Mouse (Mus musculus): ENCODE results near the gene Bet1l. TPM values are rescaled to one million over a fixed set of nuclear protein-coding genes. Genes with fewer than 3 reads are reported as not detected.

Gene Bet1l
- total RNA-seq, 2 experiments from 2014 or later: 15.2 to 20.9 TPM

DNA sequence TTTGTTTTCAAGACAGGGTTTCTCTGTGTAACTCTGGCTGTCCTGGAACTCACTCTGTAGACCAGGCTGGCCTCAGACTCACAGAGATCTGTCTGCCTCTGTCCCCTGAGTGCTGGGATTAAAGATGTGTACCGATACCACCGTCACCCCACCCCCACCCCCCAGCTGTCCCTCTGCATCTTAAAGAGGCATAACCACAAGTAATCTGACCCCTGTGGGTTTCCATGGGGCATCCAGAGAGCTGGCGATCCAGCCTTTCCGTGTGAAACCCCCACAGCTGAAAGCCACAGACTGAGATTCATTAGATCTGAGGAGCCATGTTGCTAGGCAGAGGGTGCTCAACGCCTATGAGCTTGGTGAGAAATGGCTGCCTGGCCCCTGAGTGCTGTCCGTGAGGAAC lies 2.6 kb upstream of the Bet1l start:
- ATAC-seq (replicated peaks; ENCODE audit: poor library complexity, severe bottlenecking): no peak

GRCm38 (mm10) chr7:140858746-140859145 lies 1.4 kb upstream of the Bet1l start:
- ATAC-seq (replicated peaks; ENCODE audit: poor library complexity, severe bottlenecking): no peak

DNA sequence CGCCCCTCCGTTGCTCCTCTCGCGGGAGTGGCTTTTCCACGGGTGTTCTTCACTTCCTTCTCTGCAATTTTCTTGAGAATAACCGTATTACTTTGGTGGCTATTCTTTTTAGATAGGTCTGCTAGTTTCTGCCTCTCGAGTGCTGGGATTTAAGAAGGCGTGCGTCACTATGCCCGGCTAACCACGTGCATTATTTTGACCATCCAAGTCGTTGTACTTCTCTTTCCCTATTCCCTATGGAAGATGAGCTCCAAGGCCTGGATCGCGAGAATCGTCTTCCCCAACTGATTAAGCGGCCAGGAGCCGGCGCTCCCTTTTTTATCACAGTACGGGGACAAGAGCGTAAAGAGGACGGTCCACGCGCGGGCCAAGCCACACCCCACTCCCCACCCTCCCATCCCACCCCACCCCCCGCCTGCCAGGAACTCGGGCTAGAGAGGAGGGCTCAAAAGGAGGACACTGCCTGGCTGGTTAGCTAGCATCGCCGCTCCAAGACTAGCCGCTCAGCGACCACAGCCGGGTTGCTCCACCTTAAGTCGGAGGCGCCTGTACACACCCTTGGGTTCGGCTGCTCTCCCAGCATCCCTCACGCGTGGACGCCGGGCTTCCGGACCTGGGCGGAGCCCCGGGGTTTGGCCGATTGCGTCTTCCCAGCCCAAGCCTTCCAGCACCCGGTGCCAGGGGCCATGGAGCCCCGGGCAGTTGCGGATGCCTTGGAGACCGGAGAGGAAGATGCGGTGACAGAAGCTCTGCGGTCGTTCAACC lies 410 bp downstream of the Bet1l start, which contains the start of gene Ric8a:
Gene Ric8a, plus strand, starts transcription at position 173 of the 765 bp plus-strand sequence.
- peak; percentile 63 for ATAC-seq (replicated peaks; ENCODE audit: poor library complexity, severe bottlenecking)

GRCm38 (mm10) chr7:140855860-140856784 lies 1.3 kb downstream of the Bet1l start, which contains the start of gene Gm45785:
Gm45785 (minus strand) TSS chr7:140856331.
- ATAC-seq (replicated peaks; ENCODE audit: poor library complexity, severe bottlenecking): peak; percentile 54

GRCm38 (mm10) chr7:140855181-140855580 lies 2.2 kb downstream of the Bet1l start:
- no peak for ATAC-seq (replicated peaks; ENCODE audit: poor library complexity, severe bottlenecking)

DNA sequence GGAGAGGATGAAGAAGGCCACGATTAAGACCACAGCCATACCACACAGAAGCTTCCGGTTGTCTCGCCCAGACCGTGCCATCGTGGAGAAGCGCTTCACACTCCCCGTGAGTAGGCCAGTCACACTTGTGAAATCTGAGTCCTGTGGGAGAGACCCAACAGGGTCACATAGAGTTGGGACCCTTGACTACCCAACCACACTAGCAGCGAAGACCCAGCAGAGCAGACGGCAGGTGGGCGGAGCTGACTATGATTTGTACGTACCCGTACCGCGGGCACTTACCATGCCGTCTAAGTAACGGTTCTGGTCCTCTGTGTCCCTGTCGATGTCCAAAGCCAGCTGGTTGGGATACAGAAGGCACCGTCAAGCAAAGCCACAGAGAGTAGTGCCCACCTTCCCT lies 2.9 kb downstream of the Bet1l start:
- ATAC-seq (replicated peaks; ENCODE audit: poor library complexity, severe bottlenecking): no peak

- no peak for ATAC-seq (replicated peaks; ENCODE audit: poor library complexity, severe bottlenecking)
These were observed 4.0 kb downstream of the Bet1l start for GRCm38 (mm10) chr7:140853386-140853785.

DNA sequence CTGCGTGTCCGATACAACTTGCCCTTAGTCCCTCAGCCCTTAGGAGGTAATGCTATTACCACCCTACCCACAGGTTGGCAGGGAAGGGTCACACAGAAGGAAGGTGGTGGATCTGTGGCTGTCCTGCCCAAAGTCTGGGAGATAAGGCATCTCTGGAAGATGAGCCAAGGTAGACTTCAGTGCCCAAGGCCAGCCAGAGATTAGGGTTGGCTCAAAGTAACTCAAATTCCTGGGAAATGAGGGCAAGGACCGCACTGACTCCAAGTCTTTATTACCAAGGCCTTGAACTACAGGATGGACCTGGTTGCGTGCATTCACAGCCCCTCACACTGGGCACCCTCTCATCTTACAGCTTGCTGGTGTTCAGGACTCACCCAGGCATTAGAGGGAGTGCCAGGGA lies 5.5 kb downstream of the Bet1l start:
- no peak for ATAC-seq (replicated peaks; ENCODE audit: poor library complexity, severe bottlenecking)

DNA sequence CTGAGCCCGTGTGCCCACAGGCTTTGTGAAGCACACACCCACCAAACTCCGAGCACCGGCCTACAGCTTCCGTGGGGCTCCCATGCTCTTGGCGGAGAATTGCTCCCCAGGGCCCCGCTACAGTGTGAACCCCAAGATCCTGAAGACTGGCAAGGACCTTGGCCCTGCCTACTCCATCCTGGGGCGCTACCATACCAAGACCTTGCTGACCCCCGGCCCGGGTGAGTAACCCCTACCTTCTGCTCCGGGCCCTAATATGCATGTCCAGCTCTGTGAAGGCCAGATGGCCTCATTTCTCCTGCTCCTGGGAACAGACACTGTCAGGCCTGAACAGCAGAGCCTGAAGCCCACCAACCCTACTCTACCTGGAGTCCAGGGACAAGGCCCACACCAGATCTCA lies 8.8 kb downstream of the Bet1l start:
- ATAC-seq (replicated peaks; ENCODE audit: poor library complexity, severe bottlenecking): no peak

- ATAC-seq (replicated peaks; ENCODE audit: poor library complexity, severe bottlenecking): no peak
These were observed 9.4 kb downstream of the Bet1l start, which contains the start of gene Odf3 for GRCm38 (mm10) chr7:140847755-140848580. Odf3 (plus strand) TSS chr7:140847805.

- no peak for ATAC-seq (replicated peaks; ENCODE audit: poor library complexity, severe bottlenecking)
These were observed 10.7 kb downstream of the Bet1l start for GRCm38 (mm10) chr7:140846676-140847075.

- ATAC-seq (replicated peaks; ENCODE audit: poor library complexity, severe bottlenecking): no peak
These were observed 11.7 kb downstream of the Bet1l start for GRCm38 (mm10) chr7:140845683-140846082.

GRCm38 (mm10) chr7:140844905-140845665 lies 12.3 kb downstream of the Bet1l start, which contains the start of gene Scgb1c1:
Scgb1c1 (plus strand) TSS chr7:140845547.
- ATAC-seq (replicated peaks; ENCODE audit: poor library complexity, severe bottlenecking): peak; percentile 91

- no peak for ATAC-seq (replicated peaks; ENCODE audit: poor library complexity, severe bottlenecking)
These were observed 13.6 kb downstream of the Bet1l start for GRCm38 (mm10) chr7:140843806-140844205.

- ATAC-seq (replicated peaks; ENCODE audit: poor library complexity, severe bottlenecking): no peak
These were observed 16.3 kb downstream of the Bet1l start for GRCm38 (mm10) chr7:140840750-140841735.

GRCm38 (mm10) chr7:140839556-140839955 lies 17.8 kb downstream of the Bet1l start:
- no peak for ATAC-seq (replicated peaks; ENCODE audit: poor library complexity, severe bottlenecking)

GRCm38 (mm10) chr7:140836243-140837115 lies 20.9 kb downstream of the Bet1l start:
- ATAC-seq (replicated peaks; ENCODE audit: poor library complexity, severe bottlenecking): no peak

Data from granulocyte monocyte progenitor cell, adult 5-6 weeks (primary cell).